Mouse (Mus musculus) hematopoietic multipotent progenitor cell, adult 10-12 weeks (in vitro differentiated cells): ENCODE measurements around the gene Tbc1d16. TPM values are rescaled to one million over a fixed set of nuclear protein-coding genes. Genes with fewer than 3 reads are reported as not detected.

Experiments
- polyA plus RNA-seq: library from polyadenylated mRNA; stranded (reverse); fragments of >175 nt; gene quantifications from 2 replicates; pipeline ENCODE4 v1.2.3, GENCODE M21; 2012; ENCODE audit warnings: low replicate concordance

Tbc1d16 gene
- polyA plus RNA-seq: 3.5 and 5.2 TPM in 2 replicates

GRCm38 (mm10) chr11:119228091-119228781 is at the start of gene Tbc1d16, which contains the start of gene Ccdc40:
TSS of gene Tbc1d16 (minus strand) at chr11:119228499.
TSS of gene Ccdc40 (plus strand) at chr11:119228572.

GRCm38 (mm10) chr11:119267768-119268556 is 39.7 kb upstream of the Tbc1d16 start, which contains the start of gene Gaa:
TSS of gene Gaa (plus strand) at chr11:119267887.

Other genes starting within 250 kb of the Tbc1d16 start
- not detected in 2 replicates for gene Enpp7, start 240.3 kb downstream of the Tbc1d16 start, polyA plus RNA-seq
- gene Cbx2, start 205.5 kb downstream of the Tbc1d16 start, polyA plus RNA-seq: 3.0 and 4.6 TPM in 2 replicates
- gene Cbx8, start 187.5 kb downstream of the Tbc1d16 start, polyA plus RNA-seq: 16.7 and 47.2 TPM in 2 replicates
- 108 and 258 TPM in 2 replicates for gene Cbx4, start 142.3 kb downstream of the Tbc1d16 start, polyA plus RNA-seq
- gene Ccdc40, start 73 bp upstream of the Tbc1d16 start, polyA plus RNA-seq: 0.25 and 0.75 TPM in 2 replicates
- gene Gaa, start 39.4 kb upstream of the Tbc1d16 start, polyA plus RNA-seq: 50.9 and 72.0 TPM in 2 replicates
- 70.5 and 113 TPM in 2 replicates for gene Eif4a3, start 71.6 kb upstream of the Tbc1d16 start, polyA plus RNA-seq
- gene Card14, start 79.3 kb upstream of the Tbc1d16 start, polyA plus RNA-seq: not detected in 2 replicates
- gene Sgsh, start 127.0 kb upstream of the Tbc1d16 start, polyA plus RNA-seq: 33.4 and 87.9 TPM in 2 replicates
- gene Slc26a11, start 127.1 kb upstream of the Tbc1d16 start, polyA plus RNA-seq: 5.0 and 9.2 TPM in 2 replicates
- gene Rnf213, start 164.6 kb upstream of the Tbc1d16 start, polyA plus RNA-seq: 8.8 and 10.0 TPM in 2 replicates